Mouse (Mus musculus) CD4-positive, CD25-positive, alpha-beta regulatory T cell, adult 4 months (primary cell): ENCODE results near the gene Mylip. TPM values are rescaled to one million over a fixed set of nuclear protein-coding genes. Genes with fewer than 3 reads are reported as not detected.

Experiments
- ATAC-seq: one replicate; pipeline ENCODE4 v1.8.0; 2017
- polyA plus RNA-seq, 2 experiments: library from polyadenylated mRNA; unstranded; fragments of 100-300 nt; shearing (Covaris generic); gene quantifications; one replicate each; pipeline ENCODE4 v1.2.1; 2017

The Mylip gene
- polyA plus RNA-seq, 2 experiments from 2014 or later: 13.4 to 19.9 TPM

- ATAC-seq: no peak
These were observed 2.4 kb downstream of the Mylip start for GRCm38 (mm10) chr13:45391854-45392454.

- no peak for ATAC-seq
These were observed 4.8 kb downstream of the Mylip start for GRCm38 (mm10) chr13:45394221-45394768.

GRCm38 (mm10) chr13:45396724-45397123 is 7.2 kb downstream of the Mylip start:
- no peak for ATAC-seq

- no peak for ATAC-seq
These were observed 7.7 kb downstream of the Mylip start for GRCm38 (mm10) chr13:45397240-45397639.

- ATAC-seq: no peak
These were observed 8.6 kb downstream of the Mylip start for GRCm38 (mm10) chr13:45397896-45398805.

GRCm38 (mm10) chr13:45400700-45401099 is 11.2 kb downstream of the Mylip start:
- ATAC-seq: no peak

GRCm38 (mm10) chr13:45401816-45402215 is 12.3 kb downstream of the Mylip start:
- ATAC-seq: no peak

GRCm38 (mm10) chr13:45402316-45403039 is 12.9 kb downstream of the Mylip start:
- no peak for ATAC-seq

- no peak for ATAC-seq
These were observed 14.7 kb downstream of the Mylip start for GRCm38 (mm10) chr13:45404269-45404668.

- no peak for ATAC-seq
These were observed 15.8 kb downstream of the Mylip start for GRCm38 (mm10) chr13:45405194-45405810.

GRCm38 (mm10) chr13:45406289-45406688 is 16.7 kb downstream of the Mylip start:
- no peak for ATAC-seq

GRCm38 (mm10) chr13:45406703-45407102 is 17.2 kb downstream of the Mylip start:
- ATAC-seq: no peak

GRCm38 (mm10) chr13:45410936-45411335 is 21.4 kb downstream of the Mylip start:
- no peak for ATAC-seq

GRCm38 (mm10) chr13:45413066-45413465 is 23.5 kb downstream of the Mylip start:
- no peak for ATAC-seq

GRCm38 (mm10) chr13:45414031-45414430 is 24.5 kb downstream of the Mylip start:
- no peak for ATAC-seq

GRCm38 (mm10) chr13:45416621-45417057 is 27.1 kb downstream of the Mylip start:
- ATAC-seq: no peak

GRCm38 (mm10) chr13:45418986-45419385 is 29.4 kb downstream of the Mylip start:
- no peak for ATAC-seq

- ATAC-seq: no peak
These were observed 32.7 kb downstream of the Mylip start for GRCm38 (mm10) chr13:45422251-45422650.

GRCm38 (mm10) chr13:45422709-45423108 is 33.2 kb downstream of the Mylip start:
- no peak for ATAC-seq

- no peak for ATAC-seq
These were observed 34.4 kb downstream of the Mylip start for GRCm38 (mm10) chr13:45423905-45424304.

- no peak for ATAC-seq
These were observed 39.7 kb downstream of the Mylip start for GRCm38 (mm10) chr13:45429239-45429638.

GRCm38 (mm10) chr13:45437134-45437533 is 47.6 kb downstream of the Mylip start:
- no peak for ATAC-seq
